Mouse (Mus musculus): ENCODE data around the gene Upk3a. TPM values are rescaled to one million over a fixed set of nuclear protein-coding genes. Genes with fewer than 3 reads are reported as not detected.

The Upk3a gene
- polyA plus RNA-seq, 1 experiment from 2014 or later = 8.5 TPM

DNA sequence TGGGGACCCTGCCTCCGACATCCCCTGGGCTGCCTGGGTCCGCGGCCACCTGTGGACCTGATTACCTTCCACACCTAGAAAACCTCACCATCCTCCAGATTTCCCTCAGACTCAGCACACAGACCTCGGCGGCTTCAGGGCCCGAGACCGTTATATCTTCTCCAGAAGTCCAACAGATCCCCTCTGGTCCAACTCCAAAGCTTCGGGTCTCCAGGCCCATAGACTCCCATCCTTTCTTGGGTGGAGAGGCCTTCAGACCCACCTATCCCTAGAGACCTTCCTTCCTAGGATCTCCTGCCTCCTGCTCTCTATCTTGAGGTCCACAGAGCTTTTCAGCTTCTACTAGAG is 20.4 kb downstream of the Upk3a start:
- Histone ChIP-seq H3K9me3 (no peaks in the 10 kb centered on the region), H3K4me3 (peak overlapping the region; percentile 78), H3K27ac (peak overlapping the region; percentile 52; the same call in 1 of the 2 replicates), H3K36me3 (no peaks in the 10 kb centered on the region), H3K27me3 (no peaks in the 10 kb centered on the region), H3K4me2 (peak overlapping the region; percentile 68), H3K9ac (peak overlapping the region; percentile 71), H3K4me1 (peaks cover 48% of the 10 kb centered on the region)
- no peak for ATAC-seq (ENCODE audit: borderline replicate concordance, extremely low read depth, low FRiP score, low TSS enrichment)
- under 1% methylated on average over 8 of the region's 8 CpGs for WGBS

GRCm38 (mm10) chr15:85041546-85042225 is 24.7 kb downstream of the Upk3a start:
- H3K36me3 ChIP-seq = peaks cover under 1% of the 10 kb centered on the region; the same call in 1 of the 2 replicates
- WGBS = 66% methylated on average over 10 of the region's 10 CpGs
- no peaks in the 10 kb centered on the region for H3K9me3 ChIP-seq
- no peak overlapping the region for H3K4me3 ChIP-seq
- no peak overlapping the region for H3K4me2 ChIP-seq
- no peak for ATAC-seq (ENCODE audit: borderline replicate concordance, extremely low read depth, low FRiP score, low TSS enrichment)
- peak overlapping the region; percentile 90 for H3K27ac ChIP-seq
- no peak overlapping the region for H3K9ac ChIP-seq
- H3K27me3 ChIP-seq = no peaks in the 10 kb centered on the region
- peaks cover 52% of the 10 kb centered on the region for H3K4me1 ChIP-seq

DNA sequence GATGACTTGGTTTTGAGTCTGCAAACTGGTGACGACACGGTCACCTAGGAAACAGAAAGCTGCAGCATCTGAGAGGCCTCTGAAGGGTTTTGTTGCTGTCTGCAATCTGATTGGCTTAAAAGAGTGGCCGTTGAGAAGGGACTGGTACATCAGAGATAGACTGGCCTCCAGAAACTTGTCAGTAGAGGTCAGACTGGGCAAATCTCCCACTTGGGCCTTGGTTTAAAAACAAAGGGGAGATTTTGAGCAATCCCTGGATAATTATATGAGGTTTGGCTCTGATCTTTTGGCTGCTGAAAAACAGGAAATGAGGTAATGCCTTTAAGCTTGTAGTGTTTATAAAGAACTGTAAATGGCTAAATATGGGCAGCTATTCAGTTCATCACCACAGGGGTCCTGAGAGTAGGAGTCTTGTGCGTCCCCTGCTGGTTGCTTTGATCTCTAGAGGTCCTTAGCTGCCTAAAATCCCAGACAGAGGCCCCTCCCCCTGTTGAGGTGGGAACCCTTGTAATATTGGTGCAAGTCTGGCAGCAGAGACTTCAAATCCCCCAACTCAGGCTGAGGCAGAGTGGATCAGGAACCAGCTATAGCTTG is 25.5 kb downstream of the Upk3a start:
- peaks cover 50% of the 10 kb centered on the region for H3K4me1 ChIP-seq
- no peak overlapping the region for H3K4me3 ChIP-seq
- peaks cover 4% of the 10 kb centered on the region; the same call in 1 of the 2 replicates for H3K36me3 ChIP-seq
- no peaks in the 10 kb centered on the region for H3K27me3 ChIP-seq
- WGBS = 9% methylated on average over 4 of the region's 4 CpGs
- H3K27ac ChIP-seq = peak overlapping the region; percentile 90
- no peak overlapping the region for H3K9ac ChIP-seq
- peak overlapping the region; percentile 21 for H3K4me2 ChIP-seq
- H3K9me3 ChIP-seq = no peaks in the 10 kb centered on the region
- peak; percentile 92 for ATAC-seq (ENCODE audit: borderline replicate concordance, extremely low read depth, low FRiP score, low TSS enrichment)

- no peaks in the 10 kb centered on the region for H3K27me3 ChIP-seq
- H3K4me1 ChIP-seq = peaks cover 44% of the 10 kb centered on the region
- H3K9ac ChIP-seq = peak overlapping the region; percentile 23; the same call in 1 of the 2 replicates
- no peak overlapping the region for H3K4me3 ChIP-seq
- no peak for ATAC-seq (ENCODE audit: borderline replicate concordance, extremely low read depth, low FRiP score, low TSS enrichment)
- H3K4me2 ChIP-seq = peak overlapping the region; percentile 21; the same call in 1 of the 2 replicates
- no peaks in the 10 kb centered on the region for H3K9me3 ChIP-seq
- 44% methylated on average over 5 of the region's 5 CpGs for WGBS
- peaks cover 7% of the 10 kb centered on the region; the same call in 1 of the 2 replicates for H3K36me3 ChIP-seq
- H3K27ac ChIP-seq = peak overlapping the region; percentile 90
These were observed 26.2 kb downstream of the Upk3a start for GRCm38 (mm10) chr15:85043116-85043515.

GRCm38 (mm10) chr15:85043761-85044160 is 26.8 kb downstream of the Upk3a start:
- ATAC-seq (ENCODE audit: borderline replicate concordance, extremely low read depth, low FRiP score, low TSS enrichment) = no peak
- Histone ChIP-seq H3K27me3 (no peaks in the 10 kb centered on the region), H3K9ac (no peak overlapping the region), H3K4me3 (no peak overlapping the region), H3K4me1 (peaks cover 38% of the 10 kb centered on the region), H3K36me3 (peaks cover 13% of the 10 kb centered on the region), H3K4me2 (no peak overlapping the region), H3K9me3 (no peaks in the 10 kb centered on the region), H3K27ac (no peak overlapping the region)
- WGBS = 65% methylated on average over 5 of the region's 5 CpGs

DNA sequence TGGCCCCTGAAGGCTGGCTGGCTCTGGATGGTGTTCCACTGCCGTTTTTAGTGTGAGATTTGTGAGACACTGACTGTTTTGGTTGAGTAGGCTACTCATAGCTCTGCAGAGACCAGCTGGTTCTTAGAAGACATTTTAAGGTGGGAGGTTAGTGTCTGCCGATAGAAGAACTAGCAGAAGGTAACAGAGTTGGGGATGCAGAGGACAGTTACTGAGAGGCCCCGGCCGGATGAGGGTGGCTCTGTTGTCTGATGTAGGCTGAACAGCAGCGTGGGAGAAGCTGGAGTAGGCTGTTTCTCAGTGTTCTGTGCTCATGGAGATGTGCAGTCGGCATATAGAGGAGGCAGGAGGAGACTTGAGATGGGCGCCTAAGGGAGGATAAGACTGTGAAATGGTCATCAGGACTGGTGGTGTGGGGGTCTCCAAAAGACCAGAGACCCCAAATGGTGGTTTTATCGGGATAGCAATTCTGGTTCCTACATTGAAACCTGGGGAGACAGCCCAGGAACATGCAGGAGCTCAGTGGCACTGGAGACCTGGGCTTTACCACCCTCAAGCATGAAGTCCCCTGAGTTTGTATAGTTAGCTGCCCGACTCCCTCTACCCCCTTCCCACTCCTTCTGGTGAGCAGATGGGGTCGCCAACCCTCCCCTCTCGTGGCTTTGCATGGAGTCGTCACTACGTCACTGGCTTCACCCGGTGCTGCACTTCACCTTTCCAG is 29.4 kb downstream of the Upk3a start:
- Histone ChIP-seq H3K4me2 (no peak overlapping the region), H3K9me3 (no peaks in the 10 kb centered on the region), H3K4me3 (no peak overlapping the region), H3K9ac (no peak overlapping the region), H3K27me3 (no peaks in the 10 kb centered on the region), H3K36me3 (peaks cover 36% of the 10 kb centered on the region), H3K27ac (no peak overlapping the region), H3K4me1 (peaks cover 26% of the 10 kb centered on the region)
- WGBS = 88% methylated on average over 14 of the region's 14 CpGs
- no peak for ATAC-seq (ENCODE audit: borderline replicate concordance, extremely low read depth, low FRiP score, low TSS enrichment)

- H3K9ac ChIP-seq = no peak overlapping the region
- ATAC-seq (ENCODE audit: borderline replicate concordance, extremely low read depth, low FRiP score, low TSS enrichment) = no peak
- peaks cover 11% of the 10 kb centered on the region for H3K4me1 ChIP-seq
- no peak overlapping the region for H3K4me2 ChIP-seq
- 70% methylated on average over 4 of the region's 4 CpGs for WGBS
- no peak overlapping the region for H3K27ac ChIP-seq
- H3K36me3 ChIP-seq = peaks cover 49% of the 10 kb centered on the region
- no peaks in the 10 kb centered on the region for H3K27me3 ChIP-seq
- no peak overlapping the region for H3K4me3 ChIP-seq
- H3K9me3 ChIP-seq = no peaks in the 10 kb centered on the region
These were observed 30.9 kb downstream of the Upk3a start for GRCm38 (mm10) chr15:85047865-85048264.

DNA sequence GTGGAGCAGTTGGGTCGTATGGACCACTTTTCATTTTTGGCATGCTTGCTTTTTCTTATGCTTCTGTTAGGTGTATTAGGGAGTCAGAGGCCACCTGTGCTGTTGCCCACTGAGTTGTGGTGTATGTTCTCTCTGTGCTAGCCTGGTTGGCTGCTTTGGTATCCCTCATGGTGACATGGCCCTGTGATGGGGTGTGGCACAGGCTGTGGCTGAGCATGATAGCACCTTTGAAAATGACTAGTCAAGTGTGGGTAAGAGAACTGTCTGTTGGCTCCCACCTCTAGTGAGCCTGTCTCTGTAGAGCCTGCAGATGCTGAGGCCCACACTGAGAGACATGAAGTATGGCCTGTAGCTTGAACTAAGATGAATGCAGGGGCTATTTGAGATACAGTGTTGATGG is 32.8 kb downstream of the Upk3a start:
- peaks cover 63% of the 10 kb centered on the region for H3K36me3 ChIP-seq

DNA sequence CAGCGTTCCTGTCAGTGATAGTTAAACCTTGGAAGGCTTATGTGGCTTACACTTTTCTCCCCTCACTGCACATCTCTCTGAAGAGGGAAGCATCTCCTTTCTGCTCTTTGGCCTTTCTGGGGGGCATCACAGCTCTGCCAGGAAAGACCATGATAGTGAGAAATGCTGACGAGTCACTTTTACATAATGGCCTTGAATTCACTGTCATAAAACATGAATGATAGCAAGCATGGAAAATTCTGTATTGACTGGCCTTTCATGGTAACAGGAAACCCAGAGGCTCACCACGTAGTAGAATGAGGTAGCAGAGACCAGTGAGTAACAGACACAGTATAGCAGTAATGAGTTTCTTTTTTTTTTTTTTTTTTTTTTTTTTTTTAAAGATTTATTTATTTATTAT is 37.2 kb downstream of the Upk3a start:
- Histone ChIP-seq H3K27me3 (no peaks in the 10 kb centered on the region), H3K36me3 (peaks cover 72% of the 10 kb centered on the region), H3K4me1 (no peaks in the 10 kb centered on the region), H3K9ac (no peak overlapping the region), H3K4me2 (no peak overlapping the region), H3K4me3 (no peak overlapping the region), H3K9me3 (no peaks in the 10 kb centered on the region), H3K27ac (no peak overlapping the region)
- 91% methylated on average over 3 of the region's 3 CpGs for WGBS
- no peak for ATAC-seq (ENCODE audit: borderline replicate concordance, extremely low read depth, low FRiP score, low TSS enrichment)

More for the DNA sequence above, 32.8 kb downstream of the Upk3a start:
- no peak overlapping the region for H3K9ac ChIP-seq
- H3K9me3 ChIP-seq = no peaks in the 10 kb centered on the region
- no peak overlapping the region for H3K27ac ChIP-seq
- no peaks in the 10 kb centered on the region for H3K4me1 ChIP-seq
- whole genome bisulfite sequencing = 80% methylated on average over 1 of the region's 1 CpGs
- no peaks in the 10 kb centered on the region for H3K27me3 ChIP-seq
- H3K4me2 ChIP-seq = no peak overlapping the region
- no peak overlapping the region for H3K4me3 ChIP-seq
- ATAC-seq (ENCODE audit: borderline replicate concordance, extremely low read depth, low FRiP score, low TSS enrichment) = no peak

DNA sequence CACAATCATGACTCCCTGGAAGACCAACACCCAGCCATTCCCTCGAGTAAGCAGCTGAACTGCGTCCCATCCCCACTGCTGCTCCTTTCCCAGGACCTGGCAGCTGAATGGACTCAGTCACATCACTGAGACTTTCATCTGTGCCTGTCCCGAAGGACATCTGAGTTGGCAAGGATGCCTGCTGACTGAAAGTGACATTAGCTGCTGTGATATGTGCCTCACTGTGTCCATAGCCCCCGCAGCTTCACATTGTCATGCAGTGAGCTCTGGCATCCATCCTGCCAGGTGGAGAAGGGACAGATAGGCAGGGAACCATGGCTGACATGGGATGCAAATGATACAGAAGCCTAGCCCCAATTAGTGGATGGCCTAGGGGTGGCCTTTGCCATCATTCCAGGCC is 38.2 kb downstream of the Upk3a start:
- ATAC-seq (ENCODE audit: borderline replicate concordance, extremely low read depth, low FRiP score, low TSS enrichment) = no peak
- no peak overlapping the region for H3K4me3 ChIP-seq
- no peak overlapping the region for H3K27ac ChIP-seq
- H3K4me2 ChIP-seq = no peak overlapping the region
- no peaks in the 10 kb centered on the region for H3K4me1 ChIP-seq
- no peak overlapping the region for H3K9ac ChIP-seq
- no peaks in the 10 kb centered on the region for H3K9me3 ChIP-seq
- no peaks in the 10 kb centered on the region for H3K27me3 ChIP-seq
- H3K36me3 ChIP-seq = peaks cover 65% of the 10 kb centered on the region
- WGBS = 71% methylated on average over 4 of the region's 4 CpGs

DNA sequence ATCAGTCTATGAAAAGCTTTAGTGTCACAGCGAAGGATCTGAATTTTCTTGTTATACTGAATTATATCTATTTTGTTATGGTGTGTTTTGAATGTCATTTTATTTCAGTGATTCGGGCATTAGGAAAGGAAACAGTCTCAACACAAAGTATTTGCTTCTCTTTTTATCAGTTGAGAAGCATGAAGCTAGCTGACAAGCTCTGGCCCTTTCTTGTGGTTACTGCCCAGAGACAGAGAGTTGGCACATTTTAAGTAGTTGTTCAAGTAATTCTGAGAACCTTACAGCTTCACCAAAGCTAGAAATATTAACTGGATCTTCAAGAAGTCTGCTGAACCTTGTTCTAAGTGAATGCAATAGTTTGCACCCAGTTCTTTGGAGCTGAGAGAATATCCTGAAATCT is 46.5 kb downstream of the Upk3a start:
- Histone ChIP-seq H3K27ac (no peak overlapping the region), H3K9ac (no peak overlapping the region), H3K36me3 (peaks cover 34% of the 10 kb centered on the region), H3K4me2 (no peak overlapping the region), H3K9me3 (no peaks in the 10 kb centered on the region), H3K4me3 (no peak overlapping the region), H3K4me1 (no peaks in the 10 kb centered on the region), H3K27me3 (no peaks in the 10 kb centered on the region)
- 91% methylated on average over 2 of the region's 2 CpGs for WGBS
- no peak for ATAC-seq (ENCODE audit: borderline replicate concordance, extremely low read depth, low FRiP score, low TSS enrichment)

DNA sequence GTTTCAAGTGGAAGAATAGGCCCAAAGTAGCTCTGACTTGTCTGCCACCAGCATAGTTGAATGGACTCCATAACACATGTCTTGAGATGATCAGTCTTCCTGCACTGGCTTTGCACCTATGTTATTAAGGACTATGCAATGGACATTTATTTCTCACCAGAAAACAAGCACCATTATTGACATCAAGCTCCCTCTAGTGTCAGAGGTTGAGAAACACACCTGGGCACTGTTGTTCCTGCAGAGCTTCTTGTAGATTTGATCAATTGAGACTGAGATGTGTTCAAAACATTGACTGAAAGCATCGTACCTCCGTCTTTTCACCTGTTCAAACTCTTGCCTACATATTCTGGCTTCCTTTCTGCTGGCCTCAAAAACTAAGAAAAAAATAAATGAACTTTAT is 53.6 kb downstream of the Upk3a start:
- ATAC-seq (ENCODE audit: borderline replicate concordance, extremely low read depth, low FRiP score, low TSS enrichment) = no peak
- Histone ChIP-seq H3K9ac (no peak overlapping the region), H3K4me3 (no peak overlapping the region), H3K27ac (no peak overlapping the region), H3K4me2 (no peak overlapping the region), H3K27me3 (no peaks in the 10 kb centered on the region), H3K36me3 (no peaks in the 10 kb centered on the region), H3K4me1 (no peaks in the 10 kb centered on the region), H3K9me3 (no peaks in the 10 kb centered on the region)
- WGBS = 26% methylated on average over 2 of the region's 2 CpGs

Measured in lung, embryonic 15.5 days (tissue).